ENCODE assay signal across 20 mouse cellular contexts in genomic region chr2:93765721-93766120, GRCm38 (mm10). TPM values are rescaled to one million over a fixed set of nuclear protein-coding genes. Genes with fewer than 3 reads are reported as not detected.
DNase-seq lines count a peak whose midpoint lies in the region; ATAC-seq and TF ChIP-seq lines count a peak whose summit lies in the region.
"Had no signal": no experiment of that assay in that cellular context is flagged by ENCODE, and none has a peak within 500 bp of the region (broad histone marks: within the 10 kb centered on the region; RNA-seq: fewer than 3 reads in every experiment).

No protein-coding gene starts in this region.

- H3K4me1 ChIP-seq in MEL (ENCODE audit: control insufficient read depth in 1 of 2, insufficient read depth in 2 of 2, low read length in 2 of 2), result no peaks in the 10 kb centered on the region
- H3K4me1 ChIP-seq in intestine, embryonic 15.5 days (replicated peaks), result no peaks in the 10 kb centered on the region
- H3K4me1 ChIP-seq: forebrain, embryonic 13.5 days had no signal

- H3K27ac ChIP-seq in gastrocnemius, adult 2 months, result peak overlapping the region; percentile 83
- no peak overlapping the region for H3K27ac ChIP-seq in MEL (ENCODE audit: control insufficient read depth, low read depth, low read length)
- no peak overlapping the region for H3K27ac ChIP-seq in layer of hippocampus, adult 2 months
- no peak overlapping the region for H3K27ac ChIP-seq in intestine, embryonic 15.5 days
- H3K27ac ChIP-seq: embryonic facial prominence, embryonic 10.5 days; embryonic facial prominence, embryonic 12.5 days; forebrain, embryonic 13.5 days had no signal

- H3K9me3 ChIP-seq in MEL (replicated peaks; ENCODE audit: insufficient read depth, low read length), result no peaks in the 10 kb centered on the region
- H3K9me3 ChIP-seq in intestine, embryonic 15.5 days, result no peaks in the 10 kb centered on the region
- H3K9me3 ChIP-seq: embryonic facial prominence, embryonic 10.5 days; embryonic facial prominence, embryonic 12.5 days; forebrain, embryonic 13.5 days; G1E had no signal

- intact Hi-C loops in gastrocnemius, adult 2 months (cut with DNase I), result no loop called here

- TF ChIP-seq RAD21 in MEL (IDR thresholded peaks at IDR 0.05; ENCODE audit: low read depth, low read length), result no peak

- no peak overlapping the region for H3K4me2 ChIP-seq in intestine, embryonic 15.5 days (replicated peaks)
- H3K4me2 ChIP-seq: embryonic facial prominence, embryonic 12.5 days; forebrain, embryonic 13.5 days had no signal

- no peaks in the 10 kb centered on the region for H3K79me2 ChIP-seq in MEL (ENCODE audit: control insufficient read depth, insufficient read depth, low read length, poor library complexity)

- 92% methylated on average over 5 of the region's 5 CpGs for WGBS in intestine, embryonic 15.5 days

- H3K27me3 ChIP-seq in MEL (ENCODE audit: control insufficient read depth in 1 of 2, insufficient read depth in 2 of 2, low read length in 2 of 2), result no peaks in the 10 kb centered on the region
- H3K27me3 ChIP-seq in intestine, embryonic 15.5 days (replicated peaks), result no peaks in the 10 kb centered on the region
- H3K27me3 ChIP-seq: embryonic facial prominence, embryonic 12.5 days; forebrain, embryonic 13.5 days had no signal

- ATAC-seq in intestine, embryonic 15.5 days, result no peak
- ATAC-seq: activated CD4-positive, CD25-positive, alpha-beta regulatory T cell, adult 4 months; CD4-positive, CD25-positive, alpha-beta regulatory T cell, adult 4 months; forebrain, embryonic 13.5 days; forebrain, embryonic 16.5 days had no signal

- TF ChIP-seq POLR2A in MEL (IDR thresholded peaks at IDR 0.05; ENCODE audit: control insufficient read depth in 1 of 2, insufficient read depth in 1 of 2, low read depth in 1 of 2, low read length in 2 of 2, poor library complexity in 1 of 2), result no peak

- H3K4me3 ChIP-seq in gastrocnemius, adult 2 months, result no peak overlapping the region
- no peak overlapping the region for H3K4me3 ChIP-seq in MEL (ENCODE audit: control insufficient read depth in 1 of 2, insufficient read depth in 1 of 2, low read depth in 2 of 2, low read length in 2 of 2)
- no peak overlapping the region for H3K4me3 ChIP-seq in layer of hippocampus, adult 2 months
- no peak overlapping the region for H3K4me3 ChIP-seq in intestine, embryonic 15.5 days (replicated peaks)
- H3K4me3 ChIP-seq: embryonic facial prominence, embryonic 10.5 days; embryonic facial prominence, embryonic 12.5 days; forebrain, embryonic 13.5 days had no signal

- peak; percentile 48 for DNase-seq in gastrocnemius, adult 2 months
- DNase-seq in gastrocnemius, postnatal 10 days, result no peak
- DNase-seq in MEL (ENCODE audit: low read depth, low spot score), result no peak
- no peak for DNase-seq in layer of hippocampus, adult 2 months (ENCODE audit: low spot score in 2 of 2)
- DNase-seq: adrenal gland, adult 8-10 months; adrenal gland, postnatal 14 days; adrenal gland, postnatal 36 days; B cell, adult 2 months; cerebellum, adult 11-12 months; cerebellum, adult 9-10 months; cerebellum, postnatal 10 days; cerebellum, postnatal 25 days had no signal

- H3K36me3 ChIP-seq in MEL (ENCODE audit: control insufficient read depth in 1 of 2, insufficient read depth in 2 of 2, low read length in 2 of 2), result peaks cover 0 to 2% of the 10 kb centered on the region in 2 experiments; a peak in 2 of 4 replicates
- H3K36me3 ChIP-seq in intestine, embryonic 15.5 days, result 0 out of 2 replicates have a peak, but pooled peaks cover 5% of the 10 kb centered on the region

- no peak for TF ChIP-seq EP300 in MEL (IDR thresholded peaks at IDR 0.05; ENCODE audit: low read depth in 1 of 2, low read length in 2 of 2)

- no peak for TF ChIP-seq CTCF in gastrocnemius, adult 2 months (IDR thresholded peaks at IDR 0.05)
- no peak for TF ChIP-seq CTCF in MEL (IDR thresholded peaks at IDR 0.05 in 2 of 3, conservative IDR thresholded peaks at IDR 0.05 in 1 of 3; ENCODE audit: control insufficient read depth in 1 of 3, insufficient read depth in 1 of 3, low read depth in 2 of 3, low read length in 3 of 3, poor library complexity in 1 of 3, severe bottlenecking in 1 of 3)
- TF ChIP-seq CTCF in layer of hippocampus, adult 2 months (conservative IDR thresholded peaks at IDR 0.05), result no peak

- no peak overlapping the region for H3K9ac ChIP-seq in MEL (ENCODE audit: control insufficient read depth, low read depth, low read length, poor library complexity, severe bottlenecking)
- no peak overlapping the region for H3K9ac ChIP-seq in intestine, embryonic 15.5 days
- H3K9ac ChIP-seq: embryonic facial prominence, embryonic 12.5 days; forebrain, embryonic 13.5 days had no signal

TF ChIP-seq in MEL, 35 proteins besides CTCF, POLR2A, EP300 and RAD21:
- TF ChIP-seq MAFK (IDR thresholded peaks at IDR 0.05; ENCODE audit: borderline replicate concordance, low read depth, low read length) (peak; percentile 84), E2F4 (IDR thresholded peaks at IDR 0.05; ENCODE audit: borderline replicate concordance, low read depth, low read length) (no peak)

RNA-seq across cellular contexts. Expression of gene Ext2, which starts 56.6 kb away (rescaled TPM):
- 10 to 100 TPM; 39.6 to 41.5 TPM for total RNA-seq in gastrocnemius, adult 2 months (2021)
- 10 to 100 TPM; 41.0 to 52.8 TPM for total RNA-seq in gastrocnemius, postnatal 10 days (2021)
- 29.2 and 33.7 TPM in 2 replicates for total RNA-seq in MEL (2012; rRNA removed)
- polyA plus RNA-seq in MEL (2012; ENCODE audit: insufficient read depth in 1 of 2, insufficient read length in 2 of 2, low read depth in 1 of 2, low replicate concordance in 2 of 2, missing spikeins in 1 of 2), result 10 to 100 TPM in 1 of 2 experiments, not detected in 1; 66.8 TPM
- total RNA-seq in layer of hippocampus, adult 2 months (2021), result 10 to 100 TPM; 50.9 to 52.8 TPM
- 92.9 and 93.6 TPM in 2 replicates for polyA plus RNA-seq in intestine, embryonic 15.5 days (2015; fragmentation: Nextera tagmentation; extraction: Ambion mirVana)
